Mouse (Mus musculus) intestine, embryonic 16.5 days (tissue): ENCODE results near the gene Gm28036. TPM values are rescaled to one million over a fixed set of nuclear protein-coding genes. Genes with fewer than 3 reads are reported as not detected.

Experiments used
- ATAC-seq: fragments of 200-750 bp; cut with Nextera tagmentation; 2 replicates; pipeline ENCODE4 v1.8.0; 2017; ENCODE audit warnings: moderate TSS enrichment, moderate library complexity
- H3K27ac ChIP-seq: fragments of 300-500 bp; sonication (generic); 2 replicates; pipeline ENCODE4 v1.5.1; 2014; ENCODE audit warnings: mild to moderate bottlenecking, low read length
- H3K27me3 ChIP-seq: fragments of 300-500 bp; sonication (generic); replicated peaks from 2 replicates; pipeline ENCODE4 v1.6.1; 2014; ENCODE audit warnings: low read length, control low read depth, mixed read lengths; ENCODE audit not compliant: control insufficient read depth, insufficient read depth
- H3K36me3 ChIP-seq: fragments of 300-500 bp; sonication (generic); 2 replicates; pipeline ENCODE4 v1.6.1; 2014; ENCODE audit warnings: low read length, control low read depth; ENCODE audit not compliant: control insufficient read depth, insufficient read depth
- H3K4me1 ChIP-seq: fragments of 300-500 bp; sonication (generic); 2 replicates; pipeline ENCODE4 v1.6.1; 2014; ENCODE audit warnings: low read length, control low read depth, mixed read lengths; ENCODE audit not compliant: control insufficient read depth, insufficient read depth
- H3K4me2 ChIP-seq: fragments of 300-500 bp; sonication (generic); 2 replicates; pipeline ENCODE4 v1.6.1; 2014; ENCODE audit warnings: low read depth, low read length, control low read depth
- H3K4me3 ChIP-seq: fragments of 300-500 bp; sonication (generic); 2 replicates; pipeline ENCODE4 v1.5.1; 2014; ENCODE audit warnings: mild to moderate bottlenecking, low read length
- H3K9ac ChIP-seq: fragments of 300-500 bp; sonication (generic); 2 replicates; pipeline ENCODE4 v1.6.1; 2014; ENCODE audit warnings: low read depth, low read length
- H3K9me3 ChIP-seq: fragments of 300-500 bp; sonication (generic); 2 replicates; pipeline ENCODE4 v1.6.1; 2016; ENCODE audit warnings: low read length, control low read depth; ENCODE audit not compliant: control insufficient read depth
- WGBS: fragments of 180-500 bp; shearing (Covaris S2); extraction: QIAGEN DNeasy Blood & Tissue Kit; methylation state at CpG from one replicate; pipeline ENCODE4 v1.1.7; 2014; 5-methylcytosine and 5-hydroxymethylcytosine counted together
- polyA plus RNA-seq: library from polyadenylated mRNA; unstranded; fragments of >200 nt; fragmentation: Nextera tagmentation; extraction: Ambion mirVana; gene quantifications from 2 replicates; pipeline ENCODE4 v1.2.1, GENCODE M21; 2015

Gene Gm28036
- polyA plus RNA-seq, result 13.5 and 14.1 TPM in 2 replicates

GRCm38 (mm10) chr2:156126992-156127391, at the start of gene Gm28036:
Gene Gm28036, minus strand, starts transcription at chr2:156127092.
- Histone ChIP-seq H3K9ac (no peak within 1 kb of the TSS), H3K9me3 (no peaks in the 10 kb centered on the region), H3K4me2 (no peak within 1 kb of the TSS), H3K27me3 (no peaks in the 10 kb centered on the region), H3K4me1 (no peaks in the 10 kb centered on the region), H3K36me3 (peaks cover 13% of the 10 kb centered on the region), H3K27ac (no peak within 1 kb of the TSS), H3K4me3 (no peak within 1 kb of the TSS)
- no peak for ATAC-seq
- WGBS, result 91% methylated on average over 5 of the region's 5 CpGs

GRCm38 (mm10) chr2:156166557-156166956, 39.7 kb upstream of the Gm28036 start:
- ATAC-seq, result no peak
- Histone ChIP-seq H3K36me3 (peaks cover 14% of the 10 kb centered on the region), H3K9me3 (no peaks in the 10 kb centered on the region), H3K4me2 (no peak overlapping the region), H3K27ac (no peak overlapping the region), H3K27me3 (no peaks in the 10 kb centered on the region), H3K9ac (no peak overlapping the region), H3K4me3 (no peak overlapping the region), H3K4me1 (no peaks in the 10 kb centered on the region)
- 92% methylated on average over 5 of the region's 5 CpGs for WGBS

GRCm38 (mm10) chr2:156165478-156165877, 38.6 kb upstream of the Gm28036 start:
- WGBS, result 92% methylated on average over 1 of the region's 1 CpGs
- Histone ChIP-seq H3K4me1 (no peaks in the 10 kb centered on the region), H3K4me2 (no peak overlapping the region), H3K27me3 (no peaks in the 10 kb centered on the region), H3K36me3 (peaks cover 12% of the 10 kb centered on the region), H3K4me3 (no peak overlapping the region), H3K9ac (no peak overlapping the region), H3K27ac (no peak overlapping the region), H3K9me3 (no peaks in the 10 kb centered on the region)
- ATAC-seq, result no peak

- no peak for ATAC-seq
Measured at GRCm38 (mm10) chr2:156151538-156151937, 24.6 kb upstream of the Gm28036 start.

DNA sequence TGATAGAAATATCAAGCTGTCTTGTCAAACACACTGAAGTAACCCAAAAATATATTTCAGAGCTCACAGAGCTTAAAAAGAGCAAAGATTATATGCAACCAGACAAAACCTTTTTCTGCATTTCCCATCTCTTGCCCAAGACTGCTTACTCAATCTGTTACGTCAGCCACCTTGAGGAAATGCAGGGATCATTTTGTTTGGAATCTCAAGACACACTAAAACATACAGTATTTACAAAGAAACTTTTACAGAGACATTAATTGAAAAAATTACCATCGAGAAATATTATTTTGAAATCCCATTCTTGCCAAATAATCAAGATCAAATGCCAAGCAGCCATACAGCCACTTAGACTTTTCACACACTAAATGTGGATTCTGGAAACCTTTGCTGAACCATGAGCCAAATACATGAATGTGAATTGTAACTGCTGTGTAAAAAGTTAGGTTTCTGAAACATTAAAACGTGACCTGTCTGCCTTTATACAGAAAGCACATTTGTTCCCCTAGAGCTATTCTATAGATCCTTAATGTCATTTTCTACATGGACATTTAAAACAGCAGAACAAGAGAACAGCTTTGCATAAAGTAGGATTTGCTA, 20.5 kb upstream of the Gm28036 start:
- Histone ChIP-seq H3K27me3 (no peaks in the 10 kb centered on the region), H3K9me3 (no peaks in the 10 kb centered on the region), H3K27ac (no peak overlapping the region), H3K36me3 (peaks cover 3% of the 10 kb centered on the region; the same call in 1 of the 2 replicates), H3K9ac (no peak overlapping the region), H3K4me3 (no peak overlapping the region), H3K4me2 (no peak overlapping the region), H3K4me1 (peaks cover 5% of the 10 kb centered on the region)
- no peak for ATAC-seq
- WGBS, result 85% methylated on average over 3 of the region's 3 CpGs

More at GRCm38 (mm10) chr2:156151538-156151937, 24.6 kb upstream of the Gm28036 start:
- H3K27me3 ChIP-seq, result no peaks in the 10 kb centered on the region
- H3K4me3 ChIP-seq, result no peak overlapping the region
- no peaks in the 10 kb centered on the region; the same call in 1 of the 2 replicates for H3K4me1 ChIP-seq
- H3K27ac ChIP-seq, result no peak overlapping the region
- peaks cover 4% of the 10 kb centered on the region; the same call in 1 of the 2 replicates for H3K36me3 ChIP-seq
- H3K9me3 ChIP-seq, result no peaks in the 10 kb centered on the region
- H3K9ac ChIP-seq, result no peak overlapping the region
- H3K4me2 ChIP-seq, result no peak overlapping the region

DNA sequence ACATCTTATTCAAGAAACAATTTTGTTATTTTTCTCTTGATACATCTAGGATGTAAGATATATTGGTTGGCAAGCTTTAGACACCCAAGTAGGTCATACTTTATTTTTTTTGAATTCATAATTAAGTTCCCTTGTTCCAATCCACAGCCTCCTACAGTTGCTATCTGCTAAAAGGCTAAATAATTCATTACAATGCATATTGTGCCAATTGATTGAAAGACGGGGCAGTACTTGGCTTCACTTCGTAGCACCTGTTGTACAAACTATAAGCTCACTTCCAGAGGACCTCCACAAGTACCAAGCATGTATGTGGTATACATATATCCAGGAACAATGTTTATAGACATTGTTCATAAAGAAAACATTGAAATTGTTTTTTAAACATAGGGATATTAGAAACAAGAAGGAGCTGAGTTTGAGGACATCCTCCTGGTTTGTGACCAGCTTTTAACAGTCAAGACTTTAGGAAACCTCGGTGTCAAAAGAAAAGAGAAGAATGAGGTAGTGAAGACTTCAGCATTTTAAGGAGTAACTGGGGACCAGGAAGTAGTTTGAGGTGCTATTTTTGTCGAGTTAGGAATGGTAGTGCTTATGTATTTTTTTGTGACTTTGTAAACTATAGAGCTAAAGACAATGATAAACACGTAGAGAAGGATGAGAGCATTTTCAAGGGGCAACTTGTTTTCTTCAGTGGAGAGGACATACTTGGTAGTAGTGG, 19.5 kb upstream of the Gm28036 start:
- Histone ChIP-seq H3K4me3 (no peak overlapping the region), H3K36me3 (peaks cover 3% of the 10 kb centered on the region; the same call in 1 of the 2 replicates), H3K4me1 (peaks cover 5% of the 10 kb centered on the region), H3K27me3 (no peaks in the 10 kb centered on the region), H3K9ac (no peak overlapping the region), H3K27ac (no peak overlapping the region), H3K4me2 (no peak overlapping the region), H3K9me3 (no peaks in the 10 kb centered on the region)
- no peak for ATAC-seq
- WGBS, result 69% methylated on average over 5 of the region's 5 CpGs

DNA sequence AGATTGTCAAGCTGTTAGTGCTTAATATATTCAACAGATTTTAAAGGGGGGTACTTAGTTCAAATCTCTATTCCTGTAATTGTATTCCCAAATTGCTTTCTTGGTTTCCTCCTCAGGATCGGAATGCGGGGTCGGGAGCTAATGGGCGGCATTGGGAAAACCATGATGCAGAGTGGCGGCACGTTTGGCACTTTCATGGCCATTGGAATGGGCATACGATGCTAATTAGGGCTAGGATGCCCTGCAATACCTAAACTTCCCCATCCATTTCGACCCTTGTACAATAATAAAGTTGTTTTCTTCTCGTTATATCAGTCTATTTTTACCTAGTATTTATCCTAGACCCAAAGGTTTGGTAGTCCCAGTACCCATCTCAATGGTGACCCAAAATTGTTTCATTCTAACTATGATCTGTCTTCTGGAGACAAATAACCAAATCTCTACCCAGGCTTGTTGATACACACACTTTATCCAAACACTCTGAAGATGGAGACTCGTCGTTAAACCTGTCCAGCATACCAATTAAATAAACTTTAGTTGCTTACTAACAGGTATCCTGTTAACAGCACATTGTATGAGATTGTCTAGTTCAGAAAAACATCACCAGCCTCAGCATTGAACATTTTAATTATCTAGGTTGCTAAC, 18.7 kb upstream of the Gm28036 start:
- ATAC-seq, result no peak
- H3K4me3 ChIP-seq, result no peak overlapping the region
- H3K9ac ChIP-seq, result no peak overlapping the region
- no peaks in the 10 kb centered on the region for H3K27me3 ChIP-seq
- 61% methylated on average over 11 of the region's 11 CpGs for WGBS
- no peak overlapping the region for H3K4me2 ChIP-seq
- peaks cover 5% of the 10 kb centered on the region for H3K4me1 ChIP-seq
- no peak overlapping the region for H3K27ac ChIP-seq
- H3K36me3 ChIP-seq, result peaks cover 6% of the 10 kb centered on the region
- no peaks in the 10 kb centered on the region for H3K9me3 ChIP-seq

DNA sequence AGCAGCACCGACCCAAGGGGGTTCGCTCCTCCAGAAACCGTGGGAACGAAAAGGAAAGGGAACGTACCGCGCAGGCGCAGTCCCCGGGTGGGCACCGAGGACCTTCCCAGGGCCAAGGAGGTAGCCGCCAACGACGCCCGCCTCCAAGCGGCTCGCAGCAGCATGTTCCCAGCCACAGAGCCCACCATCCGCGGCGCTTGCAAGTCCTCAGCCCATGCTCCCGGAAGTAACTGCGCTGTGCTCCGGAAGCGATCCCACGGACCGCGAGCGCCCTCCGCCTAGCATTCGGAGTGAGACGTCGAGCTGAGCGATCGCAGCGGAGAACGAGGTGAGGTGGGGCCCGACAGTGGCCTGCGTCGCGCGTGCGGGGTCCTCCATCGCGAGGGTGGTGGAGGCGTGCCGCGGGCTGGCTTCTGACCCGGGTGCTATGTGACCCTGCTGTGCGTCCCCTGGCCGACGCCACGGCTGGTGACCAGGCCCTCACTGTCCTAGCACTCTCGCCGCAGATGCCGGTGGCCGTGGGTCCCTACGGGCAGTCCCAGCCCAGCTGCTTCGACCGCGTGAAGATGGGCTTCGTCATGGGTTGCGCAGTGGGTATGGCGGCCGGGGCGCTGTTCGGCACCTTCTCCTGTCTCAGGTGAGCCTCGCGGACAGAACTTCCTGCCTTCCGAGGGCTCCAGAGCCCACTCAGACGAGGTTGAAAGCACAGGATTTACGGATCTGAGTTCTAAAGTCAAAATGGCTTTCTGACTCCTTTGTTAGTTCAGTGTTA, 17.2 kb upstream of the Gm28036 start, which contains the start of the genes Romo1 and Nfs1:
Gene Romo1 (plus strand): TSS at position 87 of the 772 bp plus-strand sequence.
Gene Nfs1 (minus strand): TSS at position 234 of the 772 bp plus-strand sequence.
- peak within 1 kb of the TSS; percentile 95 for H3K27ac ChIP-seq
- H3K9ac ChIP-seq, result peak within 1 kb of the TSS; percentile 94
- peaks cover 6% of the 10 kb centered on the region; the same call in 1 of the 2 replicates for H3K36me3 ChIP-seq
- WGBS, result under 1% methylated on average over 70 of the region's 70 CpGs
- no peaks in the 10 kb centered on the region for H3K27me3 ChIP-seq
- no peaks in the 10 kb centered on the region for H3K9me3 ChIP-seq
- H3K4me2 ChIP-seq, result peak within 1 kb of the TSS; percentile 70
- peak; percentile 96 for ATAC-seq
- H3K4me3 ChIP-seq, result peak within 1 kb of the TSS; percentile 89
- peaks cover 5% of the 10 kb centered on the region; the same call in 1 of the 2 replicates for H3K4me1 ChIP-seq
